Mouse (Mus musculus) liver, embryonic 15.5 days (tissue): Measurements from ENCODE around the gene H60b. TPM values are rescaled to one million over a fixed set of nuclear protein-coding genes. Genes with fewer than 3 reads are reported as not detected.
A peak's percentile ranks its signal among the peaks of the same experiment; 100 is the strongest.

Experiments used
- ATAC-seq: fragments of 200-750 bp; cut with Nextera tagmentation; 2 replicates; pipeline ENCODE4 v1.8.0; 2017; ENCODE audit warnings: moderate number of reproducible peaks, mild to moderate bottlenecking, moderate library complexity; ENCODE audit not compliant: insufficient read depth
- H3K27ac ChIP-seq: fragments of 300-500 bp; sonication (generic); replicated peaks from 2 replicates; pipeline ENCODE4 v1.5.1; 2015; ENCODE audit warnings: mild to moderate bottlenecking, inconsistent platforms
- H3K27me3 ChIP-seq: fragments of 300-500 bp; sonication (generic); 2 replicates; pipeline ENCODE4 v1.6.1; 2015; ENCODE audit warnings: mild to moderate bottlenecking, inconsistent platforms
- H3K36me3 ChIP-seq: fragments of 300-500 bp; sonication (generic); replicated peaks from 2 replicates; pipeline ENCODE4 v1.6.1; 2015; ENCODE audit warnings: moderate library complexity, mild to moderate bottlenecking, inconsistent platforms
- H3K4me1 ChIP-seq: fragments of 300-500 bp; sonication (generic); replicated peaks from 2 replicates; pipeline ENCODE4 v1.6.1; 2015; ENCODE audit warnings: inconsistent platforms
- H3K4me2 ChIP-seq: fragments of 300-500 bp; sonication (generic); 2 replicates; pipeline ENCODE4 v1.6.1; 2015; ENCODE audit warnings: moderate library complexity, mild to moderate bottlenecking, inconsistent platforms
- H3K4me3 ChIP-seq: fragments of 300-500 bp; sonication (generic); replicated peaks from 2 replicates; pipeline ENCODE4 v1.5.1; 2015; ENCODE audit warnings: mild to moderate bottlenecking, inconsistent platforms
- H3K9ac ChIP-seq: fragments of 300-500 bp; sonication (generic); 2 replicates; pipeline ENCODE4 v1.6.1; 2015; ENCODE audit warnings: moderate library complexity, mild to moderate bottlenecking, inconsistent platforms
- H3K9me3 ChIP-seq: fragments of 300-500 bp; sonication (generic); replicated peaks from 2 replicates; pipeline ENCODE4 v1.6.1; 2016; ENCODE audit warnings: inconsistent platforms
- WGBS: fragments of 180-500 bp; shearing (Covaris S2); methylation state at CpG from one replicate; pipeline ENCODE4 v1.1.7; 2015; ENCODE audit warnings: mixed read lengths; ENCODE audit not compliant: insufficient replicate concordance; 5-methylcytosine and 5-hydroxymethylcytosine counted together
- polyA plus RNA-seq: library from polyadenylated mRNA; unstranded; fragments of >200 nt; fragmentation: Nextera tagmentation; extraction: Ambion mirVana; gene quantifications from 2 replicates; pipeline ENCODE4 v1.2.1, GENCODE M21; 2015

H60b gene
- polyA plus RNA-seq, 1 experiment from 2014 or later, result not detected

- H3K9me3 ChIP-seq, result no peaks in the 10 kb centered on the region
- no peaks in the 10 kb centered on the region for H3K36me3 ChIP-seq
- no peak overlapping the region for H3K9ac ChIP-seq
- ATAC-seq, result no peak
- H3K4me2 ChIP-seq, result no peak overlapping the region
- no peak overlapping the region for H3K4me3 ChIP-seq
- H3K27ac ChIP-seq, result no peak overlapping the region
- H3K27me3 ChIP-seq, result no peaks in the 10 kb centered on the region
- WGBS, result 58% methylated on average over 8 of the region's 8 CpGs
- no peaks in the 10 kb centered on the region for H3K4me1 ChIP-seq
These were observed 139.5 kb downstream of the H60b start for GRCm38 (mm10) chr10:22297766-22298461.

- H3K27me3 ChIP-seq, result no peaks in the 10 kb centered on the region
- H3K9me3 ChIP-seq, result no peaks in the 10 kb centered on the region
- no peak overlapping the region for H3K4me2 ChIP-seq
- no peak overlapping the region for H3K27ac ChIP-seq
- H3K9ac ChIP-seq, result no peak overlapping the region
- H3K36me3 ChIP-seq, result no peaks in the 10 kb centered on the region
- no peak overlapping the region for H3K4me3 ChIP-seq
- no peaks in the 10 kb centered on the region for H3K4me1 ChIP-seq
- 24% methylated on average over 2 of the region's 2 CpGs for WGBS
- no peak for ATAC-seq
These were observed 140.9 kb downstream of the H60b start for GRCm38 (mm10) chr10:22299324-22299723.

GRCm38 (mm10) chr10:22301641-22302040 is 143.3 kb downstream of the H60b start:
- 27% methylated on average over 1 of the region's 1 CpGs for WGBS
- no peaks in the 10 kb centered on the region for H3K36me3 ChIP-seq
- H3K27ac ChIP-seq, result peak overlapping the region; percentile 46; the same call in 1 of the 2 replicates
- no peak overlapping the region for H3K9ac ChIP-seq
- H3K4me3 ChIP-seq, result peak overlapping the region; percentile 23
- no peaks in the 10 kb centered on the region for H3K4me1 ChIP-seq
- no peak overlapping the region for H3K4me2 ChIP-seq
- no peak for ATAC-seq
- no peaks in the 10 kb centered on the region for H3K9me3 ChIP-seq
- H3K27me3 ChIP-seq, result no peaks in the 10 kb centered on the region

- H3K27me3 ChIP-seq, result no peaks in the 10 kb centered on the region
- no peaks in the 10 kb centered on the region for H3K4me1 ChIP-seq
- no peaks in the 10 kb centered on the region for H3K9me3 ChIP-seq
- no peak overlapping the region for H3K4me2 ChIP-seq
- no peak for ATAC-seq
- H3K27ac ChIP-seq, result no peak overlapping the region
- no peak overlapping the region for H3K9ac ChIP-seq
- H3K36me3 ChIP-seq, result no peaks in the 10 kb centered on the region
- 15% methylated on average over 5 of the region's 5 CpGs for WGBS
- H3K4me3 ChIP-seq, result peak overlapping the region; percentile 23
These were observed 144.1 kb downstream of the H60b start for GRCm38 (mm10) chr10:22302344-22303057.

GRCm38 (mm10) chr10:22303736-22304135 is 145.3 kb downstream of the H60b start:
- Histone ChIP-seq H3K4me1 (no peaks in the 10 kb centered on the region), H3K27me3 (no peaks in the 10 kb centered on the region), H3K4me2 (no peak overlapping the region), H3K27ac (no peak overlapping the region), H3K9ac (no peak overlapping the region), H3K4me3 (no peak overlapping the region), H3K9me3 (no peaks in the 10 kb centered on the region), H3K36me3 (no peaks in the 10 kb centered on the region)
- no peak for ATAC-seq
- 67% methylated on average over 6 of the region's 6 CpGs for WGBS

- no peaks in the 10 kb centered on the region for H3K36me3 ChIP-seq
- H3K27me3 ChIP-seq, result no peaks in the 10 kb centered on the region
- no peak overlapping the region for H3K9ac ChIP-seq
- 59% methylated on average over 4 of the region's 4 CpGs for WGBS
- no peaks in the 10 kb centered on the region for H3K4me1 ChIP-seq
- H3K4me2 ChIP-seq, result no peak overlapping the region
- no peaks in the 10 kb centered on the region for H3K9me3 ChIP-seq
- no peak overlapping the region for H3K4me3 ChIP-seq
- no peak for ATAC-seq
- no peak overlapping the region for H3K27ac ChIP-seq
These were observed 147.4 kb downstream of the H60b start for GRCm38 (mm10) chr10:22305801-22306200.

GRCm38 (mm10) chr10:22306452-22306851 is 148.1 kb downstream of the H60b start:
- ATAC-seq, result no peak
- Histone ChIP-seq H3K4me2 (peak overlapping the region; percentile 18), H3K4me1 (no peaks in the 10 kb centered on the region), H3K27me3 (no peaks in the 10 kb centered on the region), H3K27ac (no peak overlapping the region), H3K9me3 (no peaks in the 10 kb centered on the region), H3K4me3 (0 out of 2 replicates have a peak overlapping the region, but pooled peaks have one; percentile 22), H3K9ac (no peak overlapping the region), H3K36me3 (no peaks in the 10 kb centered on the region)
- 12% methylated on average over 4 of the region's 4 CpGs for WGBS

- Histone ChIP-seq H3K4me2 (no peak overlapping the region), H3K27me3 (no peaks in the 10 kb centered on the region), H3K36me3 (no peaks in the 10 kb centered on the region), H3K4me1 (no peaks in the 10 kb centered on the region), H3K4me3 (no peak overlapping the region), H3K9me3 (no peaks in the 10 kb centered on the region), H3K27ac (no peak overlapping the region), H3K9ac (no peak overlapping the region)
- ATAC-seq, result no peak
- WGBS, result 29% methylated on average over 1 of the region's 1 CpGs
These were observed 149.8 kb downstream of the H60b start for GRCm38 (mm10) chr10:22308221-22308620.

GRCm38 (mm10) chr10:22322858-22323257 is 164.5 kb downstream of the H60b start:
- no peak for ATAC-seq
- Histone ChIP-seq H3K27ac (no peak overlapping the region), H3K4me3 (no peak overlapping the region), H3K27me3 (no peaks in the 10 kb centered on the region), H3K36me3 (no peaks in the 10 kb centered on the region), H3K4me1 (no peaks in the 10 kb centered on the region), H3K9me3 (no peaks in the 10 kb centered on the region), H3K9ac (no peak overlapping the region), H3K4me2 (no peak overlapping the region)
- WGBS, result 67% methylated on average over 2 of the region's 2 CpGs
